In genomic region chr11:9010853-9011339, GRCm38 (mm10) we compare ENCODE assay signal across 8 mouse cellular contexts. TPM values are rescaled to one million over a fixed set of nuclear protein-coding genes. Genes with fewer than 3 reads are reported as not detected.
DNase-seq lines count a peak whose midpoint lies in the region; ATAC-seq lines count a peak whose summit lies in the region.

Gene Hus1 (minus strand): TSS chr11:9011191.

- H3K36me3 ChIP-seq in hindbrain, embryonic 11.5 days (ENCODE audit: control insufficient read depth, insufficient read depth, low read length), result no peaks in the 10 kb centered on the region

- H3K27me3 ChIP-seq in hindbrain, embryonic 11.5 days (ENCODE audit: control insufficient read depth, insufficient read depth, low read length), result no peaks in the 10 kb centered on the region

- H3K9me3 ChIP-seq in hindbrain, embryonic 11.5 days (ENCODE audit: control insufficient read depth, low read length), result no peaks in the 10 kb centered on the region

- DNase-seq in MN1 (ENCODE audit: low spot score), result peak; percentile 95
- DNase-seq in cerebellum, adult 9-10 months, result peak; percentile 87
- DNase-seq in frontal cortex, adult 2 months (ENCODE audit: extremely low spot score in 1 of 2, low spot score in 1 of 2), result peak; percentile 37 to 79
- DNase-seq in hindbrain, embryonic 11.5 days (ENCODE audit: low spot score), result peak; percentile 85
- peak; percentile 85 to 88 for DNase-seq in layer of hippocampus, postnatal 10 days (ENCODE audit: low spot score in 2 of 2)
- DNase-seq in lung, postnatal 10 days, result peak; percentile 93
- peak; percentile 91 for DNase-seq in ovary, postnatal 36 days (ENCODE audit: low spot score)
- peak; percentile 83 for DNase-seq in thymus, postnatal 25 days

- ATAC-seq in hindbrain, embryonic 11.5 days (ENCODE audit: low FRiP score), result peak; percentile 97

- H3K4me3 ChIP-seq in hindbrain, embryonic 11.5 days (ENCODE audit: low read depth, low read length), result peak within 1 kb of the TSS; percentile 64

- H3K4me2 ChIP-seq in hindbrain, embryonic 11.5 days (replicated peaks; ENCODE audit: low read depth, low read length), result peak within 1 kb of the TSS; percentile 75

- H3K4me1 ChIP-seq in hindbrain, embryonic 11.5 days (replicated peaks; ENCODE audit: control insufficient read depth, insufficient read depth, low read length), result no peaks in the 10 kb centered on the region

- peak within 1 kb of the TSS; percentile 76 for H3K27ac ChIP-seq in hindbrain, embryonic 11.5 days (ENCODE audit: low read depth, low read length)

- H3K9ac ChIP-seq in hindbrain, embryonic 11.5 days (ENCODE audit: low read depth, low read length), result peak within 1 kb of the TSS; percentile 76

- WGBS in hindbrain, embryonic 11.5 days, result under 1% methylated on average over 43 of the region's 43 CpGs

RNA-seq across cellular contexts. Expression of gene Hus1, which starts in this region (rescaled TPM):
- polyA plus RNA-seq in frontal cortex, adult 2 months (2012; rRNA removed), result 12.0 TPM in 2 replicates
- 16.9 and 19.0 TPM in 2 replicates for polyA plus RNA-seq in hindbrain, embryonic 11.5 days (2014; fragmentation: Nextera tagmentation; extraction: Ambion mirVana)
- total RNA-seq in layer of hippocampus, postnatal 10 days (2021), result 10 to 100 TPM; 12.4 to 13.2 TPM

Comparison
In these comparisons a context has a peak if more than half of its experiments do, and no peak if none do; other contexts are left out.
1. Peak in every context shown above with its lines: DNase-seq, ATAC-seq, H3K4me3 ChIP-seq and H3K27ac ChIP-seq.